Mouse (Mus musculus) heart, embryonic 11.5 days (tissue): ENCODE measurements at regions not wholly inside any gene's neighbourhood (a gene's known extent, or its start where the extent isn't known, plus 50 kb on each side); places are given as distances from the start of the nearest gene placed in this dataset.

Source experiments
- ATAC-seq: fragments of 200-750 bp; cut with Nextera tagmentation; replicated peaks from 2 replicates; pipeline ENCODE4 v1.8.0; 2017; ENCODE audit warnings: moderate library complexity; ENCODE audit not compliant: insufficient number of reproducible peaks, low FRiP score, low TSS enrichment
- H3K27ac ChIP-seq: fragments of 300-500 bp; sonication (generic); 2 replicates; pipeline ENCODE4 v1.5.1; 2014; ENCODE audit warnings: mild to moderate bottlenecking, low read depth, low read length
- H3K27me3 ChIP-seq: fragments of 300-500 bp; sonication (generic); 2 replicates; pipeline ENCODE4 v1.6.1; 2014; ENCODE audit warnings: mild to moderate bottlenecking, low read length, mixed read lengths; ENCODE audit not compliant: control insufficient read depth, insufficient read depth
- H3K36me3 ChIP-seq: fragments of 300-500 bp; sonication (generic); 2 replicates; pipeline ENCODE4 v1.6.1; 2014; ENCODE audit warnings: mild to moderate bottlenecking, low read length, moderate library complexity, mixed read lengths; ENCODE audit not compliant: control insufficient read depth, insufficient read depth
- H3K4me1 ChIP-seq: fragments of 300-500 bp; sonication (generic); 2 replicates; pipeline ENCODE4 v1.6.1; 2014; ENCODE audit warnings: low read length; ENCODE audit not compliant: control insufficient read depth, insufficient read depth
- H3K4me2 ChIP-seq: fragments of 300-500 bp; sonication (generic); 2 replicates; pipeline ENCODE4 v1.6.1; 2014; ENCODE audit warnings: mild to moderate bottlenecking, moderate library complexity
- H3K4me3 ChIP-seq: fragments of 300-500 bp; sonication (generic); 2 replicates; pipeline ENCODE4 v1.5.1; 2014; ENCODE audit warnings: low read depth, low read length
- H3K9ac ChIP-seq: fragments of 300-500 bp; sonication (generic); 2 replicates; pipeline ENCODE4 v1.6.1; 2014; ENCODE audit warnings: mild to moderate bottlenecking, low read depth, low read length, moderate library complexity
- H3K9me3 ChIP-seq: fragments of 300-500 bp; sonication (generic); replicated peaks from 2 replicates; pipeline ENCODE4 v1.6.1; 2016; ENCODE audit warnings: low read length; ENCODE audit not compliant: control insufficient read depth
- WGBS: fragments of 180-500 bp; shearing (Covaris S2); extraction: QIAGEN DNeasy Blood & Tissue Kit; methylation state at CpG from one replicate; pipeline ENCODE4 v1.1.7; 2014; ENCODE audit not compliant: insufficient replicate concordance; 5-methylcytosine and 5-hydroxymethylcytosine counted together

- Histone ChIP-seq H3K36me3 (no peaks in the 10 kb centered on the region), H3K27me3 (no peaks in the 10 kb centered on the region), H3K27ac (peak overlapping the region; percentile 12; the same call in 1 of the 2 replicates), H3K4me3 (no peak overlapping the region), H3K4me1 (peaks cover 10% of the 10 kb centered on the region), H3K9me3 (no peaks in the 10 kb centered on the region), H3K4me2 (no peak overlapping the region), H3K9ac (no peak overlapping the region)
- 38% methylated on average over 6 of the region's 6 CpGs for WGBS
- ATAC-seq: no peak
Measured at GRCm38 (mm10) chr15:61535644-61536331, 613.0 kb upstream of the A1bg start.

GRCm38 (mm10) chr15:61535180-61535579 lies 612.4 kb upstream of the A1bg start:
- no peaks in the 10 kb centered on the region for H3K27me3 ChIP-seq
- no peaks in the 10 kb centered on the region for H3K36me3 ChIP-seq
- no peak for ATAC-seq
- H3K4me2 ChIP-seq: no peak overlapping the region
- 54% methylated on average over 6 of the region's 6 CpGs for WGBS
- H3K4me1 ChIP-seq: peaks cover 10% of the 10 kb centered on the region
- no peak overlapping the region for H3K9ac ChIP-seq
- H3K4me3 ChIP-seq: no peak overlapping the region
- no peaks in the 10 kb centered on the region for H3K9me3 ChIP-seq
- 0 out of 2 replicates have a peak overlapping the region, but pooled peaks have one; percentile 12 for H3K27ac ChIP-seq

GRCm38 (mm10) chr15:61532808-61533207 lies 610.0 kb upstream of the A1bg start:
- Histone ChIP-seq H3K27ac (no peak overlapping the region), H3K4me3 (no peak overlapping the region), H3K9me3 (no peaks in the 10 kb centered on the region), H3K36me3 (no peaks in the 10 kb centered on the region), H3K4me1 (peaks cover 10% of the 10 kb centered on the region), H3K4me2 (no peak overlapping the region), H3K27me3 (no peaks in the 10 kb centered on the region), H3K9ac (no peak overlapping the region)
- 75% methylated on average over 7 of the region's 7 CpGs for WGBS
- no peak for ATAC-seq

- no peak for ATAC-seq
- 66% methylated on average over 2 of the region's 2 CpGs for WGBS
- Histone ChIP-seq H3K4me1 (peaks cover 10% of the 10 kb centered on the region), H3K4me3 (no peak overlapping the region), H3K9ac (no peak overlapping the region), H3K9me3 (no peaks in the 10 kb centered on the region), H3K4me2 (no peak overlapping the region), H3K27ac (no peak overlapping the region), H3K36me3 (no peaks in the 10 kb centered on the region), H3K27me3 (no peaks in the 10 kb centered on the region)
Measured at GRCm38 (mm10) chr15:61532040-61532439, 609.2 kb upstream of the A1bg start.

GRCm38 (mm10) chr15:61523036-61523435 lies 600.2 kb upstream of the A1bg start:
- ATAC-seq: no peak
- no peaks in the 10 kb centered on the region for H3K27me3 ChIP-seq
- 63% methylated on average over 2 of the region's 2 CpGs for WGBS
- no peaks in the 10 kb centered on the region for H3K9me3 ChIP-seq
- no peak overlapping the region for H3K9ac ChIP-seq
- H3K4me3 ChIP-seq: no peak overlapping the region
- no peak overlapping the region for H3K27ac ChIP-seq
- no peaks in the 10 kb centered on the region for H3K36me3 ChIP-seq
- no peak overlapping the region for H3K4me2 ChIP-seq
- H3K4me1 ChIP-seq: no peaks in the 10 kb centered on the region

- H3K36me3 ChIP-seq: no peaks in the 10 kb centered on the region
- no peaks in the 10 kb centered on the region for H3K27me3 ChIP-seq
- no peak for ATAC-seq
- no peak overlapping the region for H3K4me3 ChIP-seq
- H3K9me3 ChIP-seq: no peaks in the 10 kb centered on the region
- no peaks in the 10 kb centered on the region for H3K4me1 ChIP-seq
- no peak overlapping the region for H3K9ac ChIP-seq
- H3K4me2 ChIP-seq: no peak overlapping the region
- 57% methylated on average over 1 of the region's 1 CpGs for WGBS
- no peak overlapping the region for H3K27ac ChIP-seq
Measured at GRCm38 (mm10) chr15:61517265-61517664, 594.5 kb upstream of the A1bg start.

GRCm38 (mm10) chr15:61514324-61514723 lies 591.5 kb upstream of the A1bg start:
- Histone ChIP-seq H3K27me3 (no peaks in the 10 kb centered on the region), H3K4me2 (no peak overlapping the region), H3K9ac (no peak overlapping the region), H3K4me3 (no peak overlapping the region), H3K36me3 (no peaks in the 10 kb centered on the region), H3K9me3 (no peaks in the 10 kb centered on the region), H3K27ac (no peak overlapping the region), H3K4me1 (no peaks in the 10 kb centered on the region)
- no peak for ATAC-seq
- WGBS: 66% methylated on average over 1 of the region's 1 CpGs

GRCm38 (mm10) chr15:61508806-61509205 lies 586.0 kb upstream of the A1bg start:
- no peak overlapping the region for H3K4me2 ChIP-seq
- ATAC-seq: no peak
- no peaks in the 10 kb centered on the region for H3K4me1 ChIP-seq
- H3K4me3 ChIP-seq: no peak overlapping the region
- H3K27ac ChIP-seq: no peak overlapping the region
- no peaks in the 10 kb centered on the region for H3K9me3 ChIP-seq
- no peaks in the 10 kb centered on the region for H3K36me3 ChIP-seq
- H3K27me3 ChIP-seq: no peaks in the 10 kb centered on the region
- WGBS: 81% methylated on average over 6 of the region's 6 CpGs
- no peak overlapping the region for H3K9ac ChIP-seq

- ATAC-seq: no peak
- no peak overlapping the region for H3K4me3 ChIP-seq
- no peaks in the 10 kb centered on the region for H3K27me3 ChIP-seq
- no peaks in the 10 kb centered on the region for H3K9me3 ChIP-seq
- H3K4me2 ChIP-seq: no peak overlapping the region
- no peak overlapping the region for H3K9ac ChIP-seq
- H3K27ac ChIP-seq: no peak overlapping the region
- 67% methylated on average over 6 of the region's 6 CpGs for WGBS
- H3K36me3 ChIP-seq: no peaks in the 10 kb centered on the region
- no peaks in the 10 kb centered on the region for H3K4me1 ChIP-seq
Measured at GRCm38 (mm10) chr15:61506361-61506897, 583.6 kb upstream of the A1bg start.
